Mouse (Mus musculus) liver, embryonic 14.5 days (tissue): ENCODE measurements around the gene Hipk3.

ENCODE experiments used
- CTCF ChIP-seq: IDR thresholded peaks from 2 replicates; pipeline ENCODE4 v1.5.1; 2016; ENCODE audit warnings: antibody characterized with exemption, low read depth, control low read depth
- EP300 ChIP-seq: IDR thresholded peaks from 2 replicates; pipeline ENCODE4 v1.6.1; 2016; ENCODE audit warnings: antibody characterized with exemption, low read depth

DNA sequence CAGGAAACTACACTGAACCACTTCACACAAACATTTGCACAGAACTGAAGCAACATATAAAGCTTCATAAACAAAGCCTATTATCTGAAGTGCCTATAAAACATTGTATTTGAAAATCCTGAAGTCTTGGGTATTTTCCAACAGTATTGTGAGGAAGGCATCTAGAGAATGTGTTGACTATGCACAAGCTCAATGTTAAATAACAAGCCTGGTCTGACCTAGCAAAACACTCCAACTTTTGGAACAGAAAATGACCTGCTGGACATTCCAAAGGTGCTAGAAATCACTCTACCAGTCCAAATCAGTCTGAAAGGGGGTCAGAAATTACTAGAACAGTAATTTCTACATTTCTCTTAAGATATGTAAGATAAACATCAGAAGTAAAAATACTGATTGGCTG is 12.1 kb downstream of the Hipk3 start:
- TF ChIP-seq CTCF (no peak), EP300 (no peak)
